Mouse (Mus musculus) Muller cell, postnatal 12 days (primary cell): ENCODE data around the gene Dop1b.

ENCODE experiments used
- DNase-seq: peaks from one replicate; pipeline ENCODE4 v3.0.0-alpha.2; 2015; ENCODE audit errors: inconsistent ontology term

The Dop1b gene

GRCm38 (mm10) chr16:93712966-93713365 lies 1.3 kb downstream of the Dop1b start:
- no peak for DNase-seq

GRCm38 (mm10) chr16:93714426-93714825 lies 2.7 kb downstream of the Dop1b start:
- DNase-seq = no peak

- DNase-seq = no peak
These were observed 4.1 kb downstream of the Dop1b start for GRCm38 (mm10) chr16:93715826-93716225.

- peak; percentile 80 for DNase-seq
These were observed 5.6 kb downstream of the Dop1b start for GRCm38 (mm10) chr16:93717299-93717703.

GRCm38 (mm10) chr16:93721771-93722170 lies 10.1 kb downstream of the Dop1b start:
- DNase-seq = no peak

- no peak for DNase-seq
These were observed 10.8 kb downstream of the Dop1b start for GRCm38 (mm10) chr16:93722476-93722875.

GRCm38 (mm10) chr16:93725417-93726144 lies 13.9 kb downstream of the Dop1b start:
- DNase-seq = no peak

- DNase-seq = no peak
These were observed 14.5 kb downstream of the Dop1b start for GRCm38 (mm10) chr16:93726186-93726585.

- no peak for DNase-seq
These were observed 17.0 kb downstream of the Dop1b start for GRCm38 (mm10) chr16:93728676-93729075.

GRCm38 (mm10) chr16:93729801-93730721 lies 18.4 kb downstream of the Dop1b start:
- peak; percentile 69 for DNase-seq

- no peak for DNase-seq
These were observed 19.6 kb downstream of the Dop1b start for GRCm38 (mm10) chr16:93731310-93731709.

- no peak for DNase-seq
These were observed 21.3 kb downstream of the Dop1b start for GRCm38 (mm10) chr16:93732875-93733569.

- DNase-seq = no peak
These were observed 27.5 kb downstream of the Dop1b start for GRCm38 (mm10) chr16:93739251-93739650.

- no peak for DNase-seq
These were observed 31.2 kb downstream of the Dop1b start for GRCm38 (mm10) chr16:93742903-93743302.

- no peak for DNase-seq
These were observed 32.4 kb downstream of the Dop1b start for GRCm38 (mm10) chr16:93744049-93744490.

GRCm38 (mm10) chr16:93744804-93745340 lies 33.2 kb downstream of the Dop1b start:
- no peak for DNase-seq

GRCm38 (mm10) chr16:93746397-93746796 lies 34.7 kb downstream of the Dop1b start:
- no peak for DNase-seq

GRCm38 (mm10) chr16:93746957-93747356 lies 35.3 kb downstream of the Dop1b start:
- no peak for DNase-seq

GRCm38 (mm10) chr16:93747421-93747820 lies 35.7 kb downstream of the Dop1b start:
- no peak for DNase-seq

GRCm38 (mm10) chr16:93749147-93749910 lies 37.6 kb downstream of the Dop1b start:
- DNase-seq = no peak

GRCm38 (mm10) chr16:93750464-93750863 lies 38.8 kb downstream of the Dop1b start:
- no peak for DNase-seq
